Mouse (Mus musculus) CH12.LX (cell line): ENCODE measurements around the gene Mad1l1. TPM values are rescaled to one million over a fixed set of nuclear protein-coding genes. Genes with fewer than 3 reads are reported as not detected.

Experiments
- DNase-seq: peaks from one replicate; pipeline ENCODE4 v3.0.0-alpha.2; 2013; ENCODE audit errors: extremely low read depth
- H3K27ac ChIP-seq: 2 replicates; pipeline ENCODE4 v1.5.1; 2012; ENCODE audit warnings: low read depth, mild to moderate bottlenecking, control low read depth, moderate library complexity; ENCODE audit not compliant: insufficient read depth
- H3K27me3 ChIP-seq: replicated peaks from 2 replicates; pipeline ENCODE3; 2012; ENCODE audit warnings: inconsistent platforms
- H3K36me3 ChIP-seq, 2 experiments: replicated peaks in 1 of 2; 2 replicates each; pipeline versions ENCODE3 to v1.6.1; 2012; ENCODE audit warnings: inconsistent platforms in 1 of 2, low read length in 1 of 2, mild to moderate bottlenecking in 1 of 2, mixed read lengths in 1 of 2, moderate library complexity in 1 of 2; ENCODE audit not compliant: control insufficient read depth in 1 of 2, insufficient read depth in 1 of 2
- H3K4me1 ChIP-seq, 2 experiments: 2 replicates each; pipeline ENCODE4 v1.6.1; 2012; ENCODE audit warnings: inconsistent platforms in 1 of 2, moderate library complexity in 1 of 2; ENCODE audit not compliant: insufficient read depth in 2 of 2, control insufficient read depth in 1 of 2
- H3K4me2 ChIP-seq: 2 replicates; pipeline ENCODE4 v1.6.1; 2012; ENCODE audit warnings: low read depth, mild to moderate bottlenecking, control low read depth; ENCODE audit not compliant: poor library complexity, insufficient read depth, severe bottlenecking
- H3K4me3 ChIP-seq, 3 experiments: fragments of 150-350 bp in 1 of 3; sonication (generic) in 1 of 3; replicated peaks in 1 of 3; 2 replicates each; pipeline versions ENCODE3 to v1.5.1; 2011 to 2012; ENCODE audit warnings: low read depth in 2 of 3, low read length in 2 of 3, mild to moderate bottlenecking in 2 of 3, moderate library complexity in 2 of 3, control low read depth in 1 of 3, improper control_type of control experiment in 1 of 3, inconsistent platforms in 1 of 3, mixed read lengths in 1 of 3; ENCODE audit not compliant: poor library complexity in 1 of 3
- H3K79me2 ChIP-seq: replicated peaks from 2 replicates; pipeline ENCODE4 v1.6.1; 2012; ENCODE audit warnings: mild to moderate bottlenecking, moderate library complexity; ENCODE audit not compliant: control insufficient read depth, poor library complexity, insufficient read depth, severe bottlenecking; ENCODE audit errors: extremely low read depth
- H3K9ac ChIP-seq: 2 replicates; pipeline ENCODE4 v1.6.1; 2012; ENCODE audit warnings: low read depth, mild to moderate bottlenecking, control low read depth, moderate library complexity; ENCODE audit not compliant: insufficient read depth
- H3K9me3 ChIP-seq: replicated peaks from 2 replicates; pipeline ENCODE3; 2012; ENCODE audit warnings: low read length, inconsistent platforms, mixed read lengths
- CHD1 ChIP-seq: IDR thresholded peaks from 2 replicates; pipeline ENCODE4 v1.6.1; 2012; ENCODE audit warnings: low read depth, low read length, improper control_type of control experiment, inconsistent platforms
- CHD2 ChIP-seq: IDR thresholded peaks from 2 replicates; pipeline ENCODE4 v1.6.1; 2011; ENCODE audit warnings: low read length, improper control_type of control experiment
- CTCF ChIP-seq, 2 experiments: IDR thresholded peaks in 1 of 2; conservative IDR thresholded peaks in 1 of 2; 2 replicates each; pipeline ENCODE4 v1.5.1; 2011 to 2012; ENCODE audit warnings: low read depth in 2 of 2, low read length in 2 of 2, improper control_type of control experiment in 1 of 2, inconsistent platforms in 1 of 2, mild to moderate bottlenecking in 1 of 2, moderate library complexity in 1 of 2
- E2F4 ChIP-seq: IDR thresholded peaks from 2 replicates; pipeline ENCODE4 v1.6.1; 2011; ENCODE audit warnings: low read depth, low read length, improper control_type of control experiment; ENCODE audit not compliant: insufficient replicate concordance
- ETS1 ChIP-seq: conservative IDR thresholded peaks from 2 replicates; pipeline ENCODE4 v1.6.1; 2012; ENCODE audit warnings: low read depth, mild to moderate bottlenecking, inconsistent platforms, low read length, improper control_type of control experiment, moderate library complexity
- GABPA ChIP-seq: IDR thresholded peaks from 2 replicates; pipeline ENCODE4 v1.6.1; 2012; ENCODE audit warnings: low read depth, low read length, improper control_type of control experiment, inconsistent platforms; ENCODE audit not compliant: insufficient replicate concordance
- JUN ChIP-seq: IDR thresholded peaks from 2 replicates; pipeline ENCODE4 v1.6.1; 2011; ENCODE audit warnings: low read depth, mild to moderate bottlenecking, low read length, improper control_type of control experiment, moderate library complexity; ENCODE audit not compliant: insufficient read depth
- JUND ChIP-seq: conservative IDR thresholded peaks from 2 replicates; pipeline ENCODE4 v1.6.1; 2011; ENCODE audit warnings: low read depth, low read length, improper control_type of control experiment
- KAT2A ChIP-seq: IDR thresholded peaks from 2 replicates; pipeline ENCODE4 v1.6.1; 2012; ENCODE audit warnings: low read length, improper control_type of control experiment, inconsistent platforms; ENCODE audit not compliant: insufficient replicate concordance
- MAZ ChIP-seq: IDR thresholded peaks from 2 replicates; pipeline ENCODE4 v1.6.1; 2012; ENCODE audit warnings: low read depth, mild to moderate bottlenecking, inconsistent platforms, low read length, improper control_type of control experiment, moderate library complexity
- MYC ChIP-seq: IDR thresholded peaks from 2 replicates; pipeline ENCODE4 v1.6.1; 2011; ENCODE audit warnings: low read depth, mild to moderate bottlenecking, improper control_type of control experiment, low read length
- POLR2A ChIP-seq: IDR thresholded peaks from 2 replicates; pipeline ENCODE4 v1.6.1; 2011; ENCODE audit warnings: low read depth, mild to moderate bottlenecking, improper control_type of control experiment, low read length
- RAD21 ChIP-seq: IDR thresholded peaks from 2 replicates; pipeline ENCODE4 v1.6.1; 2011; ENCODE audit warnings: low read depth, mild to moderate bottlenecking, low read length, improper control_type of control experiment, moderate library complexity
- SIN3A ChIP-seq: IDR thresholded peaks from 2 replicates; pipeline ENCODE4 v1.6.1; 2012; ENCODE audit warnings: low read length, improper control_type of control experiment, inconsistent platforms
- TCF12 ChIP-seq: IDR thresholded peaks from 2 replicates; pipeline ENCODE4 v1.6.1; 2014; ENCODE audit warnings: low read depth, mild to moderate bottlenecking, inconsistent platforms, low read length, improper control_type of control experiment
- ZC3H11A ChIP-seq: IDR thresholded peaks from 2 replicates; pipeline ENCODE4 v1.6.1; 2012; ENCODE audit warnings: low read depth, mild to moderate bottlenecking, inconsistent platforms, low read length, improper control_type of control experiment
- ZMIZ1 ChIP-seq: IDR thresholded peaks from 2 replicates; pipeline ENCODE4 v1.6.1; 2012; ENCODE audit warnings: low read depth, mild to moderate bottlenecking, inconsistent platforms, low read length, improper control_type of control experiment
- ZNF384 ChIP-seq: IDR thresholded peaks from 2 replicates; pipeline ENCODE4 v1.6.1; 2012; ENCODE audit warnings: low read depth, low read length, improper control_type of control experiment, inconsistent platforms
- dilution Hi-C: fragments of 300-500 bp; cut with MboI; formaldehyde crosslinking; loops from 2 replicates; pipeline ENCODE4 v1.14.3; 2020; ENCODE audit warnings: low sequenced_read_pairs; ENCODE audit not compliant: extremely low pct_unique_long_range_greater_than_20kb, extremely low pct_ligation_motif_present
- in situ Hi-C: fragments of 300-500 bp; cut with MboI; formaldehyde crosslinking; loops from 3 replicates; pipeline ENCODE4 v1.14.3; 2019; ENCODE audit warnings: low sequenced_read_pairs, low pct_ligation_motif_present, low pct_unique_long_range_greater_than_20kb, mixed read lengths
- polyA plus RNA-seq: library from polyadenylated mRNA; unstranded; fragments of >175 nt; gene quantifications from 2 replicates; pipeline ENCODE4 v1.2.1, GENCODE M21; 2012; ENCODE audit warnings: low read depth; ENCODE audit not compliant: insufficient read length
- total RNA-seq, 2 experiments: library from RNA; depleted of rRNA; stranded (reverse); fragments of 300-350 nt in 1 of 2; fragments of >200 nt in 1 of 2; gene quantifications; 2 replicates each; pipeline ENCODE4 v1.2.3; 2012 to 2014

Mad1l1 gene
- total and polyA plus RNA-seq, 3 experiments = 24.8 to 45.6 (median 28.9) TPM

DNA sequence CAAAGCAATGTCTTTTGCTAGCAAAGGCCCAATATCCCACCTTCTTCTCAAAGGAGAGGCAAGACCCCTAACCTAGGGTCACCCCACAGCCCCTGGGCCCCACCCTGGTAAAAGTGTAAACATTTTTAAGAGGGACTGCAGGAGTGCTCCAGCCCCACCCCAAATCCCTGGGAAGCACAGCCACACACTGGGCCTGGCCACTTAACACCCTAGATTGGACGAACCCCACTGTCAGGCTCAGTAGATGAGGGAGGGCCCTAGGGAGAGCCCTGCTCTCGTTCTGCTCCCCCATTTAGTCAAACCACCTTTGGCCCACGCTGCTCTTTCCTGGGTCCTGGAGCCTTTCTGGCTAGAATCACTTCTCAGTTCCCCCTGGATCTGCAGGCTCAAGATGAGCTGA lies 145.0 kb downstream of the Mad1l1 start:
- Histone ChIP-seq H3K27me3 (no peaks in the 10 kb centered on the region), H3K9ac (no peak overlapping the region), H3K36me3 (peaks cover 0 to 54% of the 10 kb centered on the region in 2 experiments), H3K4me3 (no peak overlapping the region), H3K27ac (no peak overlapping the region), H3K79me2 (no peaks in the 10 kb centered on the region), H3K9me3 (no peaks in the 10 kb centered on the region), H3K4me2 (no peak overlapping the region), H3K4me1 (peaks cover 2 to 23% of the 10 kb centered on the region in 2 experiments; a peak in 2 of 4 replicates)
- DNase-seq = no peak
- dilution Hi-C loops (no loop called here), in situ Hi-C loops (loop anchor here (25.0 kb wide), 1 partner anchor 236 kb away; the partner anchor contains the start of gene Eif3b)
- no peak for TF ChIP-seq KAT2A
- no peak for TF ChIP-seq POLR2A
- no peak for TF ChIP-seq ETS1
- no peak for TF ChIP-seq ZC3H11A
- no peak for TF ChIP-seq GABPA
- no peak for TF ChIP-seq MYC
- no peak for TF ChIP-seq ZMIZ1
- no peak for TF ChIP-seq JUN
- no peak for TF ChIP-seq E2F4

DNA sequence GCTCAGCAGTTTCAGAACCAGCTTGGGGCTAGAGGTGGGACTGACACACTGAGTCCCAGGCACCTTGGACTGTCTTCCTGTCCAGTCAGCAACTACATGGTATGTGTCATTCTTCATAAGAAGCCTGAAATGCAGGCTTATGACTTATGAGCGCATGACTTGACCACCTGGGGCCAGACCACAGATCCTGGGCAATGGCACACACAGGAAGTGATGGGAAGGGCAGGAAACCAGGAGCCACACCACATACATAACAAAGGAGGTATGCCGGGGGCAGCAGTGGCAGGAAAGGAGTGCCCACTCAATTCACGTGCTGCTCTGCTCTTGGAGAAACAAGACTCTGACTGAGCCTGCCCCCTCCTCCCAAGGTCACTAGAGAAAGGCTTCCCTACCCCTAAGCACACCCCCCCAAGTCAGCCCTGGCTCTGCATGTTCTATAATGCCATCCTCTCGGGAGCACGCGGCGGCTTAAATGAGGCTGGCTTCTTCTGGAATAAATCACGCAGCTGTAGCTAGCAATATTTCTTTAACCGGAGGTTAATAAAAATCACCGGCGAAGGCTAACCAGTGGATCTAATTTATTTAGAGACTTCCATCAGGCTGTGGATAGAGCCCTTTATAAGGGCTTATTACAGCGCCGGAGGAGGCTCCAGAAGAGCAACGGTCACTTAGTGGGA lies 146.4 kb downstream of the Mad1l1 start:
- no peak overlapping the region for H3K27ac ChIP-seq
- dilution Hi-C loops = no loop called here

DNA sequence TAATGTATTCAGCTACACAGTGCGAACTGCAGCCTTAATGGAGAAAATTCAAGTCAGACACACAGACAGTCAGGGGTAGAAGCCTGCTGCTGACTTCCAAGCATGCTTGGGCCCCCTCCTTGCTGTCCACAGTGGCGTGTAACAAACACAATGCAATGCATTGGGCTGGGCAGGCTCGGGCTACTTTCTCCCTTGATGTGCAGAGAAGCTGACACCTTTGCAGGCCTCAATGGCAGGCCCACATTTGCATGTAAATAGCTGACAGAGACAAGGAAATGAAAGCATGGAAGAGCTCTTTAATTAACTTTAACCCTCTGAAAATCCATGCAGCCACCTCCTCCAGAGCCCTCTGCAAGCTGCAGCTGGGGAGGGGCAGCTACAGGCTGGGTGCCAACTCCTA lies 147.3 kb downstream of the Mad1l1 start:
- Histone ChIP-seq H3K27ac (no peak overlapping the region), H3K36me3 (peaks cover 0 to 57% of the 10 kb centered on the region in 2 experiments), H3K9me3 (peaks cover under 1% of the 10 kb centered on the region), H3K9ac (no peak overlapping the region), H3K27me3 (no peaks in the 10 kb centered on the region), H3K4me1 (peaks cover 2 to 23% of the 10 kb centered on the region in 2 experiments; a peak in 2 of 4 replicates), H3K79me2 (no peaks in the 10 kb centered on the region), H3K4me2 (no peak overlapping the region), H3K4me3 (no peak overlapping the region)
- TF ChIP-seq ETS1 (no peak), JUND (no peak), CTCF (conservative IDR thresholded peaks at IDR 0.05 in 1 of 2, IDR thresholded peaks at IDR 0.05 in 1 of 2; ENCODE audit: low read depth in 2 of 2, low read length in 2 of 2) (no peak), ZNF384 (no peak), MAZ (no peak), MYC (no peak), RAD21 (no peak), KAT2A (no peak), SIN3A (no peak), CHD1 (no peak), CHD2 (no peak), JUN (no peak)
- dilution Hi-C loops (no loop called here), in situ Hi-C loops (no loop called here)
- DNase-seq = no peak

More for the DNA sequence above, 146.4 kb downstream of the Mad1l1 start:
- Histone ChIP-seq H3K4me2 (no peak overlapping the region), H3K79me2 (no peaks in the 10 kb centered on the region), H3K36me3 (peaks cover 0 to 61% of the 10 kb centered on the region in 2 experiments), H3K4me1 (peaks cover 2 to 23% of the 10 kb centered on the region in 2 experiments; a peak in 2 of 4 replicates), H3K9me3 (no peaks in the 10 kb centered on the region), H3K9ac (no peak overlapping the region), H3K4me3 (no peak overlapping the region), H3K27me3 (no peaks in the 10 kb centered on the region)
- TF ChIP-seq ETS1 = 0 out of 2 replicates have a peak, but pooled peaks have one; percentile 14
- no peak for TF ChIP-seq TCF12
- DNase-seq = no peak
- in situ Hi-C loops = loop anchor here (25.0 kb wide), 1 partner anchor 237 kb away; the partner anchor contains the start of gene Eif3b
